Mouse (Mus musculus) MEL-GATA-1-ER (cell line): ENCODE results near the gene Oprm1.
"Not testable (repeated sequence)": the region's sequence is repeated elsewhere in the genome, so short reads cannot be mapped to it uniquely, and the experiment has no call there.

ENCODE experiments used
- DNase-seq: peaks from one replicate; pipeline ENCODE4 v3.0.0-alpha.2; 2012; ENCODE audit warnings: low read depth; ENCODE audit errors: extremely low read depth

Gene Oprm1

DNA sequence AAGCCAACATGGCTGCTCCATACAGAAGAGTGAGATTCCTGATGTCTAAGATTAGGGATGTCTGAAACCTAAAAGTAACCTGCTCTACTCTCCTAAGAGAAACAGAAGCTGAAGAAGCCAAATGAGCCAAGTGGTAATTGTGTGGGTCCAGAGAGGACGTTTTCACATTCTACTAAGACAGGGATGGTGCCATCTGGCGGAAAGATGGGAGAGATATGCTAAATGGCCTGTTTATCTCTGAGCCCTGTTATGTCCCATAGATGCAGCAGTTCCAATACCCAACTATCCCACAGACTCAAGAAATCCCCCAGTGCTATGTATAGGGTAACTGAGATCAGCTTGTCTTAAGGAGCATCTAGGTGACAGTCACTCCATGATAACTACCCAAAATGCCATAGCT lies 219.5 kb downstream of the Oprm1 start:
- no peak for DNase-seq

DNA sequence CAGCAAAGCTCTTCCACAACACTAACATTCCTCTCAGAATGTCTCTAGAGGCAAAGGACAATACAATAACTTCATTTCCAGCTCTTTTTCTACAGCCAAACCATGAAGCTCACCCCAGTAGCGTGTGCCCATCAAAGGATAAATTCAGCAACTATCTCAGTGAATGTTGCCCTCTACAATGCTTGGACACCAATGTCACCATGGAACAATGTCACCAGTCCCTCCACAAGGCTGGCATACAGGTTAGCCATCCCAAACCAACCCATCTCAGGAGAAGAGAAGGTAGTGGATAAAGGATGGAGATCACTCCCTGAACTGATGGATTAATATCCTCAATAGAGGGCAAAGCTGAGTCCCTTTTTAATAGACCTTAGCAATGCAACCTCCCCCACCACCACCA lies 220.4 kb downstream of the Oprm1 start:
- DNase-seq = no peak

GRCm38 (mm10) chr10:6979216-6979615 lies 220.9 kb downstream of the Oprm1 start:
- no peak for DNase-seq

DNA sequence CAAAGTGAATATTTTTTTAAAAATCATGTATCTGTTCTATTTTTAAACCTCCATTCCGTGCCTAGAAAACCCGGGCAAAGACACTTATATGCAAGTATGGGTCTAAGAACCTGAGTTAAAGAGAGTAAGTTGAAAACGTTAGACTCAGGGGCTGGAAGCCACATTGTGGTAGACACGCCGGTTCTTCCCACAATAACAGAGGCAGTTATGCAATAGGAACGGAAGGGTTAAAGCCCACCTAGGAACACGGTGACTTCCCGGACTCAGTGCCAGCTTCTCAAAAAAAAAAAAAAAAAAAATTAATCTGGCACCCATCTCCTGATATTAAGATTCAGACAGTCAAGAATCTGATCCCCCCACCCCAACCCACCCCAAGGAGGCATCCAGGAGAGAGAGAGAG lies 221.5 kb downstream of the Oprm1 start:
- DNase-seq = no peak

DNA sequence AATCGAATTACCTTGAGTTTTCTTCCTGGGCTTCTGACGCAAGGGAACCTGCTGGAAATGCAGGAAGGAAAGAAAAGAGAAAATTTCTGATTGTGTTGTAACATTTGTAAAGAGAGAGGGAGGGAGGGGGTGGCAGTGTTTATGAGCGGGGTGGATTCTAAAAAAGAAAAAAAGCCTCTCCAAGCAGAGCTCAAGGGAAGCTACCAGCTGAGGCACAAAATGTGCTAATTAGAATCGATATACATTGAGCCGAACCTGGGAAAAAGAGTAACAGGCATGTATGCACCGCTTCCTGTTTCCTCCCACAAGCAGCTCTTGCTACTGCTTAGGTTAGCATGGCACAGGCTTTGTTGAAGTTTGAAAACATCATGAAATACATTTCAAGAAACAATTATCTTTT lies 221.9 kb downstream of the Oprm1 start:
- no peak for DNase-seq

DNA sequence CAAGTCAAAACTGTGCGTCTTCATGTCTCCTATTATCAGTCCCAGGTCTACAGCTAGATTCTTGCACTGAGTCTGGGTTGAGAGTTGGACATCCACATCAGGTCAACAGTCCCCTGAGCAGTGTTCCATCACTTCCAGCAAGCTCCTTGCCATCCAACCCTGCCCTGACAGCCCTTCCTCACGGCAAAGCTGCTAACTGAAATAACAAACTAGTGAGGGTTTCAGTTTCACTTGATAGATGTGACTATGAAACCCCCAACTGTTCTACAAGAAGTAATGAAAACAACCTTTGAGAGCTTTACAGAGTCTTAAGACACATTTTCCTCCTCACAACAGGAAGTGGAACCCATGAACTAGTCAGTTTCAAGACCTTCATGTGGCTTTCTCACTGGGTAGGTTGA lies 224.4 kb downstream of the Oprm1 start:
- no peak for DNase-seq

GRCm38 (mm10) chr10:6983431-6983830 lies 225.1 kb downstream of the Oprm1 start:
- no peak for DNase-seq

- no peak for DNase-seq
Measured at GRCm38 (mm10) chr10:6986246-6986645, 227.9 kb downstream of the Oprm1 start.

DNA sequence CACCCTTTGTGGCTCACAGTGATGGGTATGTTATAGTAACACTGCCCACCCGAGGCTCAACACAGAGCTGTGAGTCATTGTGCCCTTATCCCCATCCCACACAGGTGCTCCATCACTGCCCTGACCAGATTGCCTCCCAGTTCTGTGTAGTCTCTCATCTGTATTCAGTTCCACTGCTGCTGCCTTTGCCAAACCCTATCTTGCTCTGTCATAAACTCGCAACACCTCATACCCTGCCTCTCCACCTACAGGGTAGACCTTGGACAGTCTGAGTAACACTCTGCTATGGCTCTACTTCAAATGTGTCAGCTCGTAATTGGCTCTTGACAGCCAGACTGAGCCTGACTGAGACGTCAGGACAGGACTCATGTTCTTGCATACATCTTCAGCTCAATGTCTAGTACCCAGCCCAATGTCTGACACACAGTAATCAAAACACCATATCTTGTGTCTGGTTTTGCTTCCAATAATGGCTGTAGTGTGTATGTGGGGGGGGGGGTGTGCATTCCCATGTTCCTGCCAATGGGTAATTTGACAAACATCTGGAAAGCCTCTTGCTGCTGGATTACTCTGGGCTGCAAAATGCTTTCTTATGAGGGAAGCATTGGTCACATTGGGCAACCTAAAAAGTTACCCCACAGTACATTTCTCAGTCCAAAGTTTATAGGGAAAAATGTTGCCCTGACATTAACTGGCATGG lies 229.2 kb downstream of the Oprm1 start:
- no peak for DNase-seq

GRCm38 (mm10) chr10:6988555-6988954 lies 230.2 kb downstream of the Oprm1 start:
- no peak for DNase-seq

DNA sequence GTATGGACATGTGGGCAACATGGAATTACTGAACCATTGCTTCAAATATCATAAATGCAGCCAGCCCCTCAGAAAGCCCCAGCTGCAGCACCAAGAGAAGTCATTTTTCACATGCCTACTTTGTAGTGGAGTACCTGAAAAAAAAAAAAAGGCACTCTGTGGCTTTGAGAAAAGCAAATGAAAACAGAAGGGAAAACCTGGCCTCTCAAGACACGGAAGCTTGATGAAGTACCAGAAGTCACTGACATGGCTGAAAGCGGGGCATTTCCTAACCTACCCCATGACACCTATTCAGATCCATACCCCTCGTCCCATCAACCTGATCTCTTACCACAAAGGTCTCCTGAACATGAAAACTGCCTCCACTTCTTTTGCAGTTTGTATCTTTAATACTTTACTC lies 238.6 kb downstream of the Oprm1 start:
- DNase-seq = no peak

DNA sequence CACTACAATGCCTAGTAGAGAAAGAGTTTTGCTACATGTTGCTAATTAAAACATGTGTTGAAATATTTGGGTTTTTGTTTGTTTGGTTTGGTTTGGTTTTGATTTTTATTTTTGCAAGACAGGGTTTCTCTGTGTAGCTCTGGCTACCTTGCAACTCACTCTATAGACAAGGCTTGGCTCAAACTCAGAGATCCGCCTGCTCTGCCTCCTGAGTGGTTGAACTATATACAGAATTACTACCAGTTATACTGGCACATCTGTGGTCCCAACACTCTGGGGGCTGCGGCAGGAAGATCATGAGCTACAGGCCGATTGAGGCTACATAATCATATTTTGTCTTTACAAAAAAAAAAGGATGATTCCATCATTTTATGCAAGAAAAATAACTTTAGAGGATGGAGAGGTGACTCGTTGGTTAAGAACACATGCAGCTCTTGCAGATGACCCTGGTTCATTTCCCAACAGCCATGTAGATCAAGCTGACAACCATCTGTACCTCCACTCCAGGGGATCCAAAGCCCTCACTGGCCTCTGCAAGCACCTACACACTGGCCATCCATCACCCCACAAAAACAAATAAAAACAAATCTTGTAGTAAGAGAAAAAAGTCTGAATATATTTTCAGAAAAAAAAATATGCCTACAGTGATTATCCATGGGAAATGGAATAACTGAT lies 240.4 kb downstream of the Oprm1 start:
- no peak for DNase-seq

DNA sequence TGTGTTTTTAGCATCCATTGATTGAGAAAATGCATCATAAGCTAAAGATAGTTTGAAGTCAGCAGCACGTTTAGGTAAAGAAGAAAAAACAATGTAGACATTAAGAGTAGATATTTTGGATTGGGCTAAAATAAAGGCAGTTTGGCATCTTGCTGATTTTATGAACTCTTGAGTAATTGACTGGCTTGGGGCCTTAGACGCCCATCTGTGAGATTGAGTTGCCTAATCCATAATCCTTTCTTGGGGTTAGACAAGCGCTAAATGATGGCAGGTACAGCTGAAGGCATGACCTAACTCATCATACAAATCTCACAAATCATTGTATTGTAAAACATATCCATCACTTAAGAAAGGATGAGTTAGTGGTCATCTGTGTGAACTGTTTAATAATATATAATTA lies 241.0 kb downstream of the Oprm1 start:
- DNase-seq = no peak

GRCm38 (mm10) chr10:7003898-7004297 lies 245.6 kb downstream of the Oprm1 start:
- DNase-seq = not testable (repeated sequence)

- DNase-seq = no peak
Measured at GRCm38 (mm10) chr10:7004980-7005538, 246.8 kb downstream of the Oprm1 start.

GRCm38 (mm10) chr10:7010543-7010942 lies 252.2 kb downstream of the Oprm1 start:
- no peak for DNase-seq

GRCm38 (mm10) chr10:7015199-7015598 lies 256.9 kb downstream of the Oprm1 start:
- DNase-seq = no peak

GRCm38 (mm10) chr10:7019781-7020386 lies 261.6 kb downstream of the Oprm1 start:
- DNase-seq = no peak

- no peak for DNase-seq
Measured at GRCm38 (mm10) chr10:7020551-7020950, 262.2 kb downstream of the Oprm1 start.

- DNase-seq = no peak
Measured at GRCm38 (mm10) chr10:7025028-7025427, 266.7 kb downstream of the Oprm1 start.

DNA sequence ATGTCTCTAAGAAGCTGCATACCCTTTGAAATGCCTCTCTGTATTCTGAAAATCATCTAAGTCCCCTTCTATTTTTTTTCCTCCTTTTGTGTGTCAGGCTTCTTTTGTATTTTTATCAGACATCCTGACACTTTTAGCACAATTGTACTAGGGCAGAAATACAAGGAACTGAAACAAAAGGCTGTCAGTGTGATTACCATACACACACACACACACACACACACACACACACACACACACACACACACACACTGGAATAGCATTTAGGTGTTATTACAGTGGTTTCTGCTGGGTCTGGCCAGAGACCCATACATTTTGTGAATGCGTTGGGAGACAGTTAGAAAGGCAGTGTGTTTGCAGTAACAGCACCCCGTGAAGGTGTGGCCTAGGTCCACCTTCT lies 275.2 kb downstream of the Oprm1 start:
- DNase-seq = no peak

GRCm38 (mm10) chr10:7035547-7035946 lies 277.2 kb downstream of the Oprm1 start:
- no peak for DNase-seq
